Mouse (Mus musculus) induced T-regulatory cell, adult 2 months (primary cell): Measurements from ENCODE around the gene Hes1.
A peak's percentile ranks its signal among the peaks of the same experiment; 100 is the strongest.

Experiments used
- DNase-seq: peaks from one replicate; pipeline ENCODE4 v3.0.0-alpha.2; 2012; ENCODE audit warnings: low read depth

Hes1 gene

GRCm38 (mm10) chr16:30052271-30052670 lies 11.9 kb upstream of the Hes1 start:
- no peak for DNase-seq

GRCm38 (mm10) chr16:30052839-30053511 lies 11.2 kb upstream of the Hes1 start:
- no peak for DNase-seq

GRCm38 (mm10) chr16:30054541-30054940 lies 9.6 kb upstream of the Hes1 start:
- no peak for DNase-seq

GRCm38 (mm10) chr16:30055361-30055889 lies 8.8 kb upstream of the Hes1 start:
- DNase-seq = no peak

- no peak for DNase-seq
These were observed 8.3 kb upstream of the Hes1 start for GRCm38 (mm10) chr16:30055927-30056326.

GRCm38 (mm10) chr16:30056906-30057305 lies 7.3 kb upstream of the Hes1 start:
- no peak for DNase-seq

GRCm38 (mm10) chr16:30058974-30059717 lies 5.0 kb upstream of the Hes1 start:
- no peak for DNase-seq

GRCm38 (mm10) chr16:30060412-30060811 lies 3.8 kb upstream of the Hes1 start:
- DNase-seq = no peak

GRCm38 (mm10) chr16:30062242-30063030 lies 1.7 kb upstream of the Hes1 start:
- peak; percentile 15 for DNase-seq

- DNase-seq = peak; percentile 34
These were observed 883 bp upstream of the Hes1 start for GRCm38 (mm10) chr16:30063121-30063881.

- DNase-seq = peak; percentile 32
These were observed 429 bp downstream of the Hes1 start for GRCm38 (mm10) chr16:30064613-30065012.

- DNase-seq = no peak
These were observed 893 bp downstream of the Hes1 start for GRCm38 (mm10) chr16:30065077-30065476.

GRCm38 (mm10) chr16:30065537-30066183 lies 1.5 kb downstream of the Hes1 start:
- DNase-seq = peak; percentile 39

GRCm38 (mm10) chr16:30066184-30066851 lies 2.1 kb downstream of the Hes1 start:
- DNase-seq = peak; percentile 47

GRCm38 (mm10) chr16:30066852-30067301 lies 2.7 kb downstream of the Hes1 start:
- peak; percentile 77 for DNase-seq

GRCm38 (mm10) chr16:30068041-30069020 lies 4.1 kb downstream of the Hes1 start:
- peak; percentile 23 for DNase-seq

GRCm38 (mm10) chr16:30069580-30069949 lies 5.4 kb downstream of the Hes1 start:
- peak; percentile 31 for DNase-seq

- peak; percentile 60 for DNase-seq
These were observed 6.0 kb downstream of the Hes1 start for GRCm38 (mm10) chr16:30069950-30070770.
